Mouse (Mus musculus) adrenal gland, adult 8-10 months (tissue): ENCODE results near the gene Cdk19. TPM values are rescaled to one million over a fixed set of nuclear protein-coding genes. Genes with fewer than 3 reads are reported as not detected.
"Not testable (repeated sequence)": the region's sequence is repeated elsewhere in the genome, so short reads cannot be mapped to it uniquely, and the experiment has no call there.

ENCODE experiments used
- DNase-seq: peaks from one replicate; pipeline ENCODE4 v3.0.0; 2022
- total RNA-seq, 4 experiments: library from RNA; stranded (reverse); gene quantifications; 2 replicates each; pipeline ENCODE4 v1.2.4; 2022

Cdk19 gene
- total RNA-seq, 4 experiments from 2014 or later, result 11.1 to 14.0 (median 12.6) TPM

- DNase-seq, result no peak
These were observed 149.9 kb downstream of the Cdk19 start for GRCm38 (mm10) chr10:40489086-40489796.

GRCm38 (mm10) chr10:40491131-40491530 lies 151.8 kb downstream of the Cdk19 start:
- DNase-seq, result no peak

GRCm38 (mm10) chr10:40491748-40492147 lies 152.4 kb downstream of the Cdk19 start:
- DNase-seq, result no peak

- DNase-seq, result no peak
These were observed 155.1 kb downstream of the Cdk19 start for GRCm38 (mm10) chr10:40494181-40495162.

GRCm38 (mm10) chr10:40497301-40498041 lies 158.1 kb downstream of the Cdk19 start:
- no peak for DNase-seq

GRCm38 (mm10) chr10:40498426-40498825 lies 159.1 kb downstream of the Cdk19 start:
- DNase-seq, result no peak

- no peak for DNase-seq
These were observed 160.2 kb downstream of the Cdk19 start for GRCm38 (mm10) chr10:40499314-40500252.

GRCm38 (mm10) chr10:40500723-40501245 lies 161.4 kb downstream of the Cdk19 start:
- no peak for DNase-seq

- no peak for DNase-seq
These were observed 163.4 kb downstream of the Cdk19 start for GRCm38 (mm10) chr10:40502734-40503133.

- no peak for DNase-seq
These were observed 171.0 kb downstream of the Cdk19 start for GRCm38 (mm10) chr10:40510356-40510755.

- DNase-seq, result no peak
These were observed 171.9 kb downstream of the Cdk19 start for GRCm38 (mm10) chr10:40511221-40511677.

GRCm38 (mm10) chr10:40512185-40512584 lies 172.8 kb downstream of the Cdk19 start:
- no peak for DNase-seq

GRCm38 (mm10) chr10:40512996-40513395 lies 173.6 kb downstream of the Cdk19 start:
- DNase-seq, result not testable (repeated sequence)

GRCm38 (mm10) chr10:40515225-40515681 lies 175.9 kb downstream of the Cdk19 start:
- no peak for DNase-seq

GRCm38 (mm10) chr10:40516421-40516820 lies 177.1 kb downstream of the Cdk19 start:
- DNase-seq, result no peak

- no peak for DNase-seq
These were observed 180.2 kb downstream of the Cdk19 start for GRCm38 (mm10) chr10:40519586-40519985.

GRCm38 (mm10) chr10:40521579-40521978 lies 182.2 kb downstream of the Cdk19 start:
- DNase-seq, result no peak

- no peak for DNase-seq
These were observed 184.1 kb downstream of the Cdk19 start for GRCm38 (mm10) chr10:40523312-40523975.

- no peak for DNase-seq
These were observed 184.9 kb downstream of the Cdk19 start for GRCm38 (mm10) chr10:40524032-40524806.

- no peak for DNase-seq
These were observed 185.6 kb downstream of the Cdk19 start for GRCm38 (mm10) chr10:40524991-40525390.
